Mouse (Mus musculus) liver, adult 2 months (tissue): ENCODE data around the gene Ptcd2. TPM values are rescaled to one million over a fixed set of nuclear protein-coding genes. Genes with fewer than 3 reads are reported as not detected.
A peak's percentile ranks its signal among the peaks of the same experiment; 100 is the strongest.

Source experiments
- DNase-seq: peaks from one replicate; pipeline ENCODE4 v3.0.0-alpha.2; 2011; ENCODE audit warnings: low read depth, low spot score; ENCODE audit errors: extremely low read depth
- H3K27ac ChIP-seq: fragments of 200-500 bp; replicated peaks from 2 replicates; pipeline ENCODE4 v1.5.1; 2012; ENCODE audit warnings: low read depth, mild to moderate bottlenecking, control low read depth, inconsistent platforms, low read length; ENCODE audit not compliant: insufficient read depth
- H3K27me3 ChIP-seq: fragments of 200-500 bp; 2 replicates; pipeline ENCODE4 v1.6.1; 2012; ENCODE audit warnings: mild to moderate bottlenecking, moderate library complexity, low read length, inconsistent platforms; ENCODE audit not compliant: control insufficient read depth, insufficient read depth
- H3K36me3 ChIP-seq: fragments of 200-500 bp; 2 replicates; pipeline ENCODE4 v1.6.1; 2012; ENCODE audit warnings: low read length, inconsistent platforms; ENCODE audit not compliant: control insufficient read depth, insufficient read depth
- H3K4me1 ChIP-seq: fragments of 200-500 bp; 2 replicates; pipeline ENCODE4 v1.6.1; 2011; ENCODE audit warnings: low read length; ENCODE audit not compliant: control insufficient read depth, insufficient read depth
- H3K4me3 ChIP-seq: fragments of 200-500 bp; 2 replicates; pipeline ENCODE4 v1.5.1; 2011; ENCODE audit warnings: low read depth, mild to moderate bottlenecking, control low read depth, low read length, moderate library complexity; ENCODE audit not compliant: insufficient read depth
- H3K79me2 ChIP-seq: fragments of 200-500 bp; 2 replicates; pipeline ENCODE4 v1.6.1; 2012; ENCODE audit warnings: inconsistent platforms, mild to moderate bottlenecking, low read length, moderate library complexity; ENCODE audit not compliant: control insufficient read depth, insufficient read depth
- H3K9ac ChIP-seq: fragments of 200-500 bp; 2 replicates; pipeline ENCODE4 v1.6.1; 2012; ENCODE audit warnings: low read depth, mild to moderate bottlenecking, control low read depth, inconsistent platforms, low read length
- CTCF ChIP-seq: fragments of 200-500 bp; IDR thresholded peaks from 2 replicates; pipeline ENCODE4 v1.5.1; 2011; ENCODE audit warnings: low read depth, low read length, control low read depth
- POLR2A ChIP-seq: fragments of 200-500 bp; IDR thresholded peaks from 2 replicates; pipeline ENCODE4 v1.6.1; 2011; ENCODE audit warnings: low read length, control low read depth; ENCODE audit not compliant: insufficient read depth; ENCODE audit errors: extremely low read depth
- WGBS: fragments of 180-500 bp; shearing (Covaris S2); methylation state at CpG from one replicate; pipeline ENCODE4 v1.1.7; 2018; 5-methylcytosine and 5-hydroxymethylcytosine counted together
- polyA plus RNA-seq: library from polyadenylated mRNA; depleted of rRNA; stranded (reverse); fragments of >200 nt; gene quantifications from 2 replicates; pipeline ENCODE4 v1.2.3, GENCODE M21; 2012; rRNA removed
- total RNA-seq: library from RNA; depleted of rRNA; stranded (reverse); fragments of >200 nt; gene quantifications from 2 replicates; pipeline ENCODE4 v1.2.3, GENCODE M21; 2014; rRNA removed

The Ptcd2 gene
- total RNA-seq (30.3 and 35.6 TPM in 2 replicates), polyA plus RNA-seq (16.4 and 17.4 TPM in 2 replicates)

DNA sequence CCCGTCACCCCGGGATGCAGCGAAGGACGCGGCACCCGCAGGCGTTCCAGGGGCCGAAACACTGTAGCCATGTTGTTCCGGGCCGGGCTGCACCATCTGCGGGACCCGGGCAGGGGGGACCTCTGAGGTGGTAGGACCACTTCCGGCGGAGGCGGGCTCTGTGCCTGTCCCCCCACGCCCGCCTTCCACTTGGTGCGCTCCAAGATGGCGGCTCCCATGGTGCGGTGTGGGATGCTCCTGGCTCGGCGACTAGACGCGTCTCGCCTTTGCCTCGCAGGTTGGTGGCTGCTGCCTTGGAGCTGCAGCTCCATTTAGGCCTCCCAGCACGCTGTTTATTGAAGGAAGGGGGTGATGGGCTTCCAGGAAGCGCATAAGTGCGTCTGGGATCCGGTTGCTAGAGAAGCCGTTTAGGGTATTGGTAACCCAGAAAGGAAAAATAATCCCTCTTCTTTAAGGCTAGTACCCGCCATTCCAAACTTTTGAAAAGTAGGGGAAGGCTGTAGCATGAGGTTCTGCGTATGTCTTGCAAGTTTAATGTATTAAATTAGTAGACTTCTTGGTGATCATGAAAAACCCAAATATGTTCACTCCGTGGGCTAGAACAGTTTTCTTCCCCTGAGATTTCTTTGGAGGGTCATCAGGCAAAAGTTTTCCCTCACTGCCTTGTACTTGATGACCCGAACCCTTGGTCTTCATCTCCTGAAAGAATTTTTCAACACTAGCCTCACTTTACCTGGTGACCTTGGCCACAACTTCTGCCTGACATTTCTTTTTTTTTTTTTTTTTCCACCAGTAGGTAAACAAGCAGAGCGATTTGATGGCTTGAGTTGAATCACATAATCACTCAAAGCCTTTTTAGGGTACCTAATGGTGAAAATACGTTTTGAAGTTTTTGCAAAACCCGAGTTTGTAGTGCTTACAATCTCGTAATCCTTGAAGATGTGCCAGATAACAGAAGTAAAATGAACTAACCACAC lies at the start of gene Ptcd2, which contains the start of gene Mrps27:
Ptcd2 (minus strand) TSS at position 107 of the 977 bp plus-strand sequence.
Mrps27 (plus strand) TSS at position 188 of the 977 bp plus-strand sequence.
- Histone ChIP-seq H3K36me3 (peaks cover 15% of the 10 kb centered on the region), H3K27me3 (no peaks in the 10 kb centered on the region), H3K4me3 (peak within 1 kb of the TSS; percentile 92), H3K9ac (peak within 1 kb of the TSS; percentile 92), H3K4me1 (peaks cover 7% of the 10 kb centered on the region; the same call in 1 of the 2 replicates), H3K79me2 (no peaks in the 10 kb centered on the region), H3K27ac (peak within 1 kb of the TSS; percentile 79)
- TF ChIP-seq POLR2A (peak; percentile 75; the same call in 1 of the 2 replicates), CTCF (no peak)
- 1% methylated on average over 39 of the region's 39 CpGs for WGBS
- DNase-seq: peak; percentile 79

DNA sequence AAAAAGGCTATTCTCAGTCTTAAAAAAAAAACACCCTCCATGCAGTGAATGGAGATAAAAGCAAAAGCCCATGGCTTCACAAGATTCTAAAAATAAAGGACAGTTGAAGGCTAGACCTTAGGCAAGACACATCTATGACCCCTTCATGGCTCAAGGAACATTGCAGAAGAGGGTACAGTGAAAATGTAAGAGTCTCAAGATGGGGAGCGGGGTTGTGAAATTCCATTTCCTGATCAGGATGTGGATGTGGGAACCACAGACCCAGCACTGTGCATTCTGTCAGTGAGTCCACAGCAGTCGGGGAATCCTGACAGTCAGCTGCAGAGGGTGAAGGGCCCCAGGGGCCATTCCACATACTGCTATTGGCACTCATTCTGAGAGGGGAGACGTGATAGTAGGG lies 48.6 kb upstream of the Ptcd2 start:
- no peak overlapping the region for H3K4me3 ChIP-seq
- no peak overlapping the region for H3K27ac ChIP-seq
- H3K9ac ChIP-seq: no peak overlapping the region
- no peaks in the 10 kb centered on the region for H3K27me3 ChIP-seq
- no peaks in the 10 kb centered on the region for H3K36me3 ChIP-seq
- DNase-seq: no peak
- H3K4me1 ChIP-seq: no peaks in the 10 kb centered on the region
- WGBS: 90% methylated on average over 3 of the region's 3 CpGs
- no peaks in the 10 kb centered on the region for H3K79me2 ChIP-seq
- TF ChIP-seq POLR2A (no peak), CTCF (no peak)

DNA sequence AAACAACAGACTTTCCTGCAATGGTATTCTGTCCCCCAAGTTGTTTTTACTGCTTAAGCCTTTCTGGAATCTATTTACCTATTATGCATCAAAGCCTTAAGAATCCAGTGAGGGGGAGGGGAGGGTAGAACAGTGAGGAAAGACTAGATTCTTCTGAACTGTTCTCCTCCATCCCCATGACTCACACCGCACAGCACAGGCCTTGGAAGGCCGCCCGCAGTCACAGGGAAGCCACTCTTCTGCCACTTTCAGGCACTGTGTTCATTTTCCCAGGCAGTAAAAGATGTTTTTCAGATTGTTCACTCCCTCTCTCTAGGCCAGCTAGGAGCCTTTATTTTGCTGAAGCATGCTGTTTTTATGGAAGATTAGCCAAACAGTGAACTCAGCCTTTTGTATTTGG lies 46.9 kb upstream of the Ptcd2 start:
- Histone ChIP-seq H3K4me1 (no peaks in the 10 kb centered on the region), H3K4me3 (no peak overlapping the region), H3K79me2 (no peaks in the 10 kb centered on the region), H3K36me3 (no peaks in the 10 kb centered on the region), H3K27ac (no peak overlapping the region), H3K27me3 (no peaks in the 10 kb centered on the region), H3K9ac (no peak overlapping the region)
- no peak for DNase-seq
- 90% methylated on average over 3 of the region's 3 CpGs for WGBS
- TF ChIP-seq POLR2A: no peak
- no peak for TF ChIP-seq CTCF

DNA sequence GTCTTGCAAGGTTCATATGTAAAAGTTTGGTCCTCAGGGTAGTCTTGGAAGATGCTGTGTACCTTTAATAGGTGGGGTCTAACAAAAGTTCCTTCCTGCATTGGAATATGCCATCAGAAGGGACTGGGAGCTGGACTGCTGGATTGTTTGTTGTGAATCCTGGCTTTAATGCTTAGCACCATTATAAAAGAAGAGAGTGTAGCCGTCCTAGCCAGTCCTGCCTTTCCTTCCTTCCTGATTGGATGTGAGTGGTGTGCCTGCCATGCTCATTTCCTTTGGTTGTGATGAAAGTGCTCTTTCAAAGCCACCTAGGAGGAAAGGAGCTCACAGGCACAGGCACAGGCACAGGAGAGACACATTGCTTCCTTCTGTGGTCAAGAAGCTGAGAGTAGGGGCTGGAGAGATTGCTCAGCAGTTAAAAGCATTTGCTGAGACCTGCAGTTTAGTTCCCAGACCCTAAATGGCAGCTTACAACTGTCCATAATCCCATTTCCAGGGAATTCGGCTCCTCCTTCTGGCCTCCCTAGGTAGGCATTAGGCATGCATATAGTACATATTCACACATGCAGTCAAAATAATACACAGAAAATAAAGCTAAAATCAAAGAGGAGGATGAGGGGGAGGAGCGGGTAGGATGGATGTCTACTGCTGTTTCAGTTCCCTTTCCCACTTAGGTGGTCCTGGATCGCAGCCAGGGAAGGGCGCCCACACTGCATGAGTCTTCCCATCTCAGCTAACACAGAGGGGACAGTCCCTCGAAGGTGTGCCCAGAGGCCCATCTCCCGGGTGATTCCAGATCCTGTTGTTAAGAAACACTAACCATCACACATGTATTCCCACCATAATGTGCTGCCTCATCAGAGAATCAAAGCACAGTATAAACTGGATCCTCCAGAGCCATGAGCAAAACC lies 43.7 kb upstream of the Ptcd2 start:
- no peak overlapping the region for H3K9ac ChIP-seq
- H3K4me3 ChIP-seq: no peak overlapping the region
- no peak for DNase-seq
- no peak for TF ChIP-seq CTCF
- H3K79me2 ChIP-seq: no peaks in the 10 kb centered on the region
- H3K36me3 ChIP-seq: no peaks in the 10 kb centered on the region; the same call in 1 of the 2 replicates
- WGBS: 85% methylated on average over 7 of the region's 7 CpGs
- H3K27ac ChIP-seq: no peak overlapping the region
- no peaks in the 10 kb centered on the region for H3K4me1 ChIP-seq
- no peaks in the 10 kb centered on the region for H3K27me3 ChIP-seq

DNA sequence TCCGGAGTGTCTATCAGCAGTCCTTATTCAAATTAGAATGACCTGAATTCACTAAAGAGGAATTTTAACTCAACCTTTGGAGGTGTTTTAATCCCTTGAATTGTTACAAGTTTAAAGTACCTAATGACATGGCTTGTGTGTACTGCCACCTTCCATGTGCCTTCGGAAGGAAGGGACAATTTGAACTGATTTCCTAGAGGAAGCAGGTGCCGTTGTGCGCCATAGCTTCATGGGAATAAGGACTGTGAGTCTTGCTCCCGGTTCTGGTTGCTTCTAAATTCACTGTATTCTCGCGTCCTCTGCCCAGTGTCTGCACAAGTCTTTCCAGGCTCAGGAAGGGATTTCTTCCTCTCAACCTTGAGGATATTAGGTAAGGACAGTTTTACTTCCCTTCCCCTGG lies 41.8 kb upstream of the Ptcd2 start:
- H3K4me3 ChIP-seq: no peak overlapping the region
- no peaks in the 10 kb centered on the region for H3K4me1 ChIP-seq
- H3K27me3 ChIP-seq: no peaks in the 10 kb centered on the region
- no peak overlapping the region for H3K27ac ChIP-seq
- TF ChIP-seq CTCF (no peak), POLR2A (no peak)
- WGBS: 91% methylated on average over 7 of the region's 7 CpGs
- no peak for DNase-seq
- H3K36me3 ChIP-seq: no peaks in the 10 kb centered on the region; the same call in 1 of the 2 replicates
- H3K79me2 ChIP-seq: no peaks in the 10 kb centered on the region
- no peak overlapping the region for H3K9ac ChIP-seq
